ENCODE assay signal across 28 mouse cellular contexts in genomic region chr9:48962131-48962530, GRCm38 (mm10). TPM values are rescaled to one million over a fixed set of nuclear protein-coding genes. Genes with fewer than 3 reads are reported as not detected.
A peak's percentile ranks its signal among the peaks of the same experiment; 100 is the strongest.
DNase-seq lines count a peak whose midpoint lies in the region; ATAC-seq lines count a peak whose summit lies in the region.
"Had no signal": no experiment of that assay in that cellular context is flagged by ENCODE, and none has a peak within 500 bp of the region (broad histone marks: within the 10 kb centered on the region; RNA-seq: fewer than 3 reads in every experiment).

No protein-coding gene starts in this region.

- DNase-seq in adrenal gland, postnatal 10 days = peak; percentile 16
- no peak for DNase-seq in adrenal gland, postnatal 4 days (ENCODE audit: low spot score in 2 of 2)
- peak; percentile 29 for DNase-seq in midbrain, embryonic 14.5 days
- peak; percentile 41 for DNase-seq in ZHBTc4 (ENCODE audit: low read depth, low spot score)
- peak; percentile 14 for DNase-seq in mesoderm, embryonic 11.5 days (ENCODE audit: low read depth, low spot score)
- DNase-seq in left cerebral cortex, postnatal 36 days (ENCODE audit: low spot score in 2 of 2) = no peak
- DNase-seq in liver, embryonic 11.5 days (ENCODE audit: low spot score) = no peak
- DNase-seq: adrenal gland, postnatal 25 days; cerebellum, adult 11 months; cerebellum, adult 8-10 months; cerebellum, postnatal 25 days; forebrain, postnatal 0 days; gastrocnemius, postnatal 14 days; heart, adult 2 months; kidney, adult 18-20 months had no signal

- H3K4me2 ChIP-seq in midbrain, embryonic 14.5 days (ENCODE audit: low read length) = no peak overlapping the region
- no peak overlapping the region for H3K4me2 ChIP-seq in midbrain, embryonic 15.5 days
- H3K4me2 ChIP-seq in liver, embryonic 11.5 days = no peak overlapping the region
- H3K4me2 ChIP-seq: embryonic facial prominence, embryonic 12.5 days; heart, embryonic 12.5 days; intestine, embryonic 15.5 days had no signal

- H3K27ac ChIP-seq in midbrain, embryonic 14.5 days (replicated peaks; ENCODE audit: low read depth, low read length) = no peak overlapping the region
- no peak overlapping the region for H3K27ac ChIP-seq in midbrain, embryonic 15.5 days
- H3K27ac ChIP-seq in liver, embryonic 11.5 days (ENCODE audit: low read depth, low read length) = no peak overlapping the region
- H3K27ac ChIP-seq: embryonic facial prominence, embryonic 12.5 days; forebrain, embryonic 12.5 days; heart, adult 2 months; hindbrain, embryonic 10.5 days; hindbrain, embryonic 14.5 days; intestine, embryonic 15.5 days had no signal

- H3K27me3 ChIP-seq in midbrain, embryonic 14.5 days (ENCODE audit: control insufficient read depth, insufficient read depth, low read length) = no peaks in the 10 kb centered on the region
- no peaks in the 10 kb centered on the region for H3K27me3 ChIP-seq in midbrain, embryonic 15.5 days (replicated peaks)
- H3K27me3 ChIP-seq in liver, embryonic 11.5 days (replicated peaks; ENCODE audit: control insufficient read depth, insufficient read depth, low read length) = peaks cover 20% of the 10 kb centered on the region
- H3K27me3 ChIP-seq: embryonic facial prominence, embryonic 12.5 days; intestine, embryonic 15.5 days had no signal

- H3K4me1 ChIP-seq in midbrain, embryonic 14.5 days (ENCODE audit: control insufficient read depth, insufficient read depth, low read length) = peaks cover 8% of the 10 kb centered on the region
- H3K4me1 ChIP-seq in midbrain, embryonic 15.5 days = peaks cover 7% of the 10 kb centered on the region; the same call in 1 of the 2 replicates
- no peaks in the 10 kb centered on the region for H3K4me1 ChIP-seq in liver, embryonic 11.5 days (replicated peaks; ENCODE audit: control insufficient read depth, insufficient read depth, low read length)
- H3K4me1 ChIP-seq: heart, embryonic 12.5 days; intestine, embryonic 15.5 days had no signal

- intact Hi-C loops in left cerebral cortex, postnatal 36 days (cut with DNase I) = loop anchor here (5.0 kb wide), 1 partner anchor 50 kb away; the partner anchor contains the start of gene Htr3a

- H3K9me3 ChIP-seq in midbrain, embryonic 14.5 days (ENCODE audit: control insufficient read depth, low read length) = no peaks in the 10 kb centered on the region
- H3K9me3 ChIP-seq in midbrain, embryonic 15.5 days = no peaks in the 10 kb centered on the region
- no peaks in the 10 kb centered on the region for H3K9me3 ChIP-seq in liver, embryonic 11.5 days (ENCODE audit: control insufficient read depth, low read length)
- H3K9me3 ChIP-seq: embryonic facial prominence, embryonic 12.5 days; forebrain, embryonic 12.5 days; heart, embryonic 12.5 days; hindbrain, embryonic 10.5 days; intestine, embryonic 15.5 days had no signal

- no peak overlapping the region for H3K4me3 ChIP-seq in midbrain, embryonic 14.5 days (replicated peaks; ENCODE audit: low read depth, low read length)
- H3K4me3 ChIP-seq in midbrain, embryonic 15.5 days = no peak overlapping the region
- no peak overlapping the region for H3K4me3 ChIP-seq in liver, embryonic 11.5 days (ENCODE audit: low read depth, low read length)
- H3K4me3 ChIP-seq: embryonic facial prominence, embryonic 12.5 days; forebrain, embryonic 12.5 days; heart, adult 2 months; heart, embryonic 12.5 days; intestine, embryonic 15.5 days had no signal

- H3K36me3 ChIP-seq in midbrain, embryonic 14.5 days (ENCODE audit: control insufficient read depth, insufficient read depth, low read length) = no peaks in the 10 kb centered on the region
- H3K36me3 ChIP-seq in midbrain, embryonic 15.5 days (replicated peaks) = no peaks in the 10 kb centered on the region
- H3K36me3 ChIP-seq in liver, embryonic 11.5 days (ENCODE audit: control insufficient read depth, insufficient read depth, low read length) = no peaks in the 10 kb centered on the region
- H3K36me3 ChIP-seq: embryonic facial prominence, embryonic 12.5 days; forebrain, embryonic 12.5 days; heart, embryonic 12.5 days; hindbrain, embryonic 10.5 days; intestine, embryonic 15.5 days had no signal

- H3K9ac ChIP-seq in midbrain, embryonic 14.5 days (replicated peaks; ENCODE audit: low read length) = no peak overlapping the region
- H3K9ac ChIP-seq in midbrain, embryonic 15.5 days = no peak overlapping the region
- H3K9ac ChIP-seq in liver, embryonic 11.5 days (ENCODE audit: low read depth, low read length) = no peak overlapping the region
- H3K9ac ChIP-seq: embryonic facial prominence, embryonic 12.5 days; forebrain, embryonic 12.5 days; forebrain, postnatal 0 days; heart, embryonic 12.5 days; hindbrain, embryonic 14.5 days; intestine, embryonic 15.5 days had no signal

- ATAC-seq in midbrain, embryonic 14.5 days (ENCODE audit: low FRiP score, low TSS enrichment) = no peak
- ATAC-seq in midbrain, embryonic 15.5 days (replicated peaks) = no peak
- no peak for ATAC-seq in liver, embryonic 11.5 days (replicated peaks; ENCODE audit: low FRiP score)
- ATAC-seq: forebrain, postnatal 0 days; intestine, embryonic 15.5 days had no signal

- 35% methylated on average over 7 of the region's 7 CpGs for WGBS in midbrain, embryonic 14.5 days
- 31% methylated on average over 7 of the region's 7 CpGs for WGBS in midbrain, embryonic 15.5 days
- 31% methylated on average over 7 of the region's 7 CpGs for WGBS in liver, embryonic 11.5 days

RNA-seq across cellular contexts. Expression of gene Htr3b, which starts 2.7 kb away (rescaled TPM):
- 1 to 10 TPM; 2.0 to 4.5 TPM for total RNA-seq in adrenal gland, postnatal 10 days (2021)
- 1 to 10 TPM; 1.8 to 2.6 TPM for total RNA-seq in adrenal gland, postnatal 4 days (2021)
- polyA plus RNA-seq in midbrain, embryonic 14.5 days (2014; fragmentation: Nextera tagmentation; extraction: Ambion mirVana) = 0.15 TPM in 1 of 2 replicates, not detected in the other
- polyA plus RNA-seq in midbrain, embryonic 15.5 days (2015; fragmentation: Nextera tagmentation; extraction: Ambion mirVana) = 0.06 TPM in 1 of 2 replicates, not detected in the other
- total RNA-seq in left cerebral cortex, postnatal 36 days (2021) = not detected
- polyA plus RNA-seq in liver, embryonic 11.5 days (2014; fragmentation: Nextera tagmentation; extraction: Ambion mirVana) = not detected in 2 replicates
- total RNA-seq: ES-E14; gastrocnemius, adult 18-20 months; gastrocnemius, postnatal 14 days; heart, adult 2 months; heart, postnatal 25 days had no signal
- polyA plus RNA-seq: C2C12; cortical plate, adult 2 months; forebrain, embryonic 12.5 days; forebrain, postnatal 0 days; gonadal fat pad, adult 2 months; heart, embryonic 12.5 days had no signal

RNA-seq across cellular contexts. Expression of gene Usp28, which starts 23.0 kb away (rescaled TPM):
- 10 to 100 TPM; 18.1 to 27.1 TPM for total RNA-seq in adrenal gland, postnatal 10 days (2021)
- total RNA-seq in adrenal gland, postnatal 4 days (2021) = 10 to 100 TPM; 23.1 to 26.5 TPM
- polyA plus RNA-seq in midbrain, embryonic 14.5 days (2014; fragmentation: Nextera tagmentation; extraction: Ambion mirVana) = 24.3 and 33.4 TPM in 2 replicates
- 31.8 and 33.6 TPM in 2 replicates for polyA plus RNA-seq in midbrain, embryonic 15.5 days (2015; fragmentation: Nextera tagmentation; extraction: Ambion mirVana)
- 10 to 100 TPM; 35.6 to 52.3 TPM for total RNA-seq in left cerebral cortex, postnatal 36 days (2021)
- 15.2 and 15.4 TPM in 2 replicates for polyA plus RNA-seq in liver, embryonic 11.5 days (2014; fragmentation: Nextera tagmentation; extraction: Ambion mirVana)

RNA-seq across cellular contexts. Expression of gene Htr3a, which starts 51.2 kb away (rescaled TPM):
- total RNA-seq in adrenal gland, postnatal 10 days (2021) = 1 to 10 TPM; 3.7 to 5.8 TPM
- 1 to 10 TPM; 3.6 to 5.1 TPM for total RNA-seq in adrenal gland, postnatal 4 days (2021)
- 0.63 and 1.0 TPM in 2 replicates for polyA plus RNA-seq in midbrain, embryonic 14.5 days (2014; fragmentation: Nextera tagmentation; extraction: Ambion mirVana)
- polyA plus RNA-seq in midbrain, embryonic 15.5 days (2015; fragmentation: Nextera tagmentation; extraction: Ambion mirVana) = 0.79 and 1.5 TPM in 2 replicates
- total RNA-seq in left cerebral cortex, postnatal 36 days (2021) = 1 to 10 TPM; 7.4 to 7.8 TPM
- not detected in 2 replicates for polyA plus RNA-seq in liver, embryonic 11.5 days (2014; fragmentation: Nextera tagmentation; extraction: Ambion mirVana)
- total RNA-seq: gastrocnemius, adult 18-20 months; gastrocnemius, postnatal 14 days; heart, postnatal 25 days had no signal
- polyA plus RNA-seq: C2C12; gonadal fat pad, adult 2 months had no signal

Comparison
In these comparisons a context has a peak if more than half of its experiments do, and no peak if none do; other contexts are left out.
1. DNase-seq: peak in adrenal gland, postnatal 10 days (single experiment), midbrain, embryonic 14.5 days (single experiment), ZHBTc4 (single experiment) and mesoderm, embryonic 11.5 days (single experiment); none in adrenal gland, postnatal 4 days (0 of 2), left cerebral cortex, postnatal 36 days (0 of 2) and liver, embryonic 11.5 days (single experiment).